Mouse (Mus musculus): ENCODE measurements around the gene Calhm4. TPM values are rescaled to one million over a fixed set of nuclear protein-coding genes. Genes with fewer than 3 reads are reported as not detected.
"Not testable (repeated sequence)": the region's sequence is repeated elsewhere in the genome, so short reads cannot be mapped to it uniquely, and the experiment has no call there.

Gene Calhm4
- polyA plus RNA-seq, 1 experiment from 2014 or later, result not detected

- no peak for ATAC-seq (ENCODE audit: insufficient number of reproducible peaks, low FRiP score, low TSS enrichment, low read depth)
- Histone ChIP-seq H3K27me3 (ENCODE audit: control insufficient read depth, insufficient read depth, low read length) (no peaks in the 10 kb centered on the region), H3K4me1 (ENCODE audit: control insufficient read depth, insufficient read depth, low read length) (peaks cover 9% of the 10 kb centered on the region), H3K4me3 (ENCODE audit: low read depth, low read length) (peak overlapping the region; percentile 84), H3K27ac (replicated peaks; ENCODE audit: low read depth, low read length) (peak overlapping the region; percentile 82), H3K9me3 (ENCODE audit: control insufficient read depth, low read length) (no peaks in the 10 kb centered on the region), H3K4me2 (ENCODE audit: low read depth, severe bottlenecking) (peak overlapping the region; percentile 63), H3K36me3 (ENCODE audit: control insufficient read depth, insufficient read depth, low read length) (no peaks in the 10 kb centered on the region), H3K9ac (ENCODE audit: low read length) (peak overlapping the region; percentile 89)
- peak; percentile 41 for DNase-seq (ENCODE audit: low spot score)
- under 1% methylated on average over 21 of the region's 21 CpGs for WGBS
These were observed 25.3 kb downstream of the Calhm4 start for GRCm38 (mm10) chr10:34018746-34019301.

GRCm38 (mm10) chr10:34013241-34013640 lies 30.9 kb downstream of the Calhm4 start:
- H3K4me3 ChIP-seq (ENCODE audit: low read depth, low read length), result no peak overlapping the region
- no peaks in the 10 kb centered on the region for H3K9me3 ChIP-seq (ENCODE audit: control insufficient read depth, low read length)
- H3K27ac ChIP-seq (replicated peaks; ENCODE audit: low read depth, low read length), result no peak overlapping the region
- WGBS, result 81% methylated on average over 2 of the region's 2 CpGs
- no peak overlapping the region for H3K4me2 ChIP-seq (ENCODE audit: low read depth, severe bottlenecking)
- no peaks in the 10 kb centered on the region for H3K36me3 ChIP-seq (ENCODE audit: control insufficient read depth, insufficient read depth, low read length)
- peaks cover 3% of the 10 kb centered on the region for H3K4me1 ChIP-seq (ENCODE audit: control insufficient read depth, insufficient read depth, low read length)
- no peak for DNase-seq (ENCODE audit: low spot score)
- no peaks in the 10 kb centered on the region for H3K27me3 ChIP-seq (ENCODE audit: control insufficient read depth, insufficient read depth, low read length)
- H3K9ac ChIP-seq (ENCODE audit: low read length), result no peak overlapping the region
- ATAC-seq (ENCODE audit: insufficient number of reproducible peaks, low FRiP score, low TSS enrichment, low read depth), result no peak

GRCm38 (mm10) chr10:34012581-34012980 lies 31.5 kb downstream of the Calhm4 start:
- no peaks in the 10 kb centered on the region for H3K36me3 ChIP-seq (ENCODE audit: control insufficient read depth, insufficient read depth, low read length)
- no peak for DNase-seq (ENCODE audit: low spot score)
- no peak for ATAC-seq (ENCODE audit: insufficient number of reproducible peaks, low FRiP score, low TSS enrichment, low read depth)
- no peak overlapping the region for H3K4me2 ChIP-seq (ENCODE audit: low read depth, severe bottlenecking)
- no peak overlapping the region for H3K9ac ChIP-seq (ENCODE audit: low read length)
- no peaks in the 10 kb centered on the region for H3K27me3 ChIP-seq (ENCODE audit: control insufficient read depth, insufficient read depth, low read length)
- H3K4me3 ChIP-seq (ENCODE audit: low read depth, low read length), result no peak overlapping the region
- WGBS, result 95% methylated on average over 4 of the region's 4 CpGs
- H3K9me3 ChIP-seq (ENCODE audit: control insufficient read depth, low read length), result no peaks in the 10 kb centered on the region
- no peaks in the 10 kb centered on the region for H3K4me1 ChIP-seq (ENCODE audit: control insufficient read depth, insufficient read depth, low read length)
- H3K27ac ChIP-seq (replicated peaks; ENCODE audit: low read depth, low read length), result no peak overlapping the region

- Histone ChIP-seq H3K36me3 (ENCODE audit: control insufficient read depth, insufficient read depth, low read length) (peaks cover 9% of the 10 kb centered on the region; the same call in 1 of the 2 replicates), H3K4me2 (ENCODE audit: low read depth, severe bottlenecking) (no peak overlapping the region), H3K27ac (replicated peaks; ENCODE audit: low read depth, low read length) (no peak overlapping the region), H3K4me1 (ENCODE audit: control insufficient read depth, insufficient read depth, low read length) (no peaks in the 10 kb centered on the region), H3K9me3 (ENCODE audit: control insufficient read depth, low read length) (no peaks in the 10 kb centered on the region), H3K27me3 (ENCODE audit: control insufficient read depth, insufficient read depth, low read length) (no peaks in the 10 kb centered on the region), H3K4me3 (ENCODE audit: low read depth, low read length) (no peak overlapping the region), H3K9ac (ENCODE audit: low read length) (no peak overlapping the region)
- ATAC-seq (ENCODE audit: insufficient number of reproducible peaks, low FRiP score, low TSS enrichment, low read depth) (no peak), DNase-seq (ENCODE audit: low spot score) (no peak)
These were observed 45.7 kb downstream of the Calhm4 start for GRCm38 (mm10) chr10:33998397-33998796.

- not testable (repeated sequence) for H3K9me3 ChIP-seq (ENCODE audit: control insufficient read depth, low read length); H3K27me3 ChIP-seq (ENCODE audit: control insufficient read depth, insufficient read depth, low read length); ATAC-seq (ENCODE audit: insufficient number of reproducible peaks, low FRiP score, low TSS enrichment, low read depth); H3K36me3 ChIP-seq (ENCODE audit: control insufficient read depth, insufficient read depth, low read length); H3K4me2 ChIP-seq (ENCODE audit: low read depth, severe bottlenecking); H3K4me1 ChIP-seq (ENCODE audit: control insufficient read depth, insufficient read depth, low read length); H3K4me3 ChIP-seq (ENCODE audit: low read depth, low read length); DNase-seq (ENCODE audit: low spot score); H3K27ac ChIP-seq (replicated peaks; ENCODE audit: low read depth, low read length); H3K9ac ChIP-seq (ENCODE audit: low read length)
- 92% methylated on average over 6 of the region's 8 CpGs for WGBS
These were observed 47.4 kb downstream of the Calhm4 start for GRCm38 (mm10) chr10:33996686-33997085.

Other genes starting within 250 kb of the Calhm4 start
- gene Sult3a1, start 186.6 kb downstream of the Calhm4 start, polyA plus RNA-seq (2014; fragmentation: Nextera tagmentation; extraction: Ambion mirVana), result not detected in 2 replicates
- gene Rsph4a, start 139.2 kb downstream of the Calhm4 start, polyA plus RNA-seq (2014; fragmentation: Nextera tagmentation; extraction: Ambion mirVana), result not detected in 2 replicates
- gene Zup1, start 93.0 kb downstream of the Calhm4 start, polyA plus RNA-seq (2014; fragmentation: Nextera tagmentation; extraction: Ambion mirVana), result 23.3 and 27.4 TPM in 2 replicates
- gene Rwdd1, start 24.7 kb downstream of the Calhm4 start, polyA plus RNA-seq (2014; fragmentation: Nextera tagmentation; extraction: Ambion mirVana), result 170 and 176 TPM in 2 replicates
- not detected in 2 replicates for gene Trappc3l, start 6.7 kb downstream of the Calhm4 start, polyA plus RNA-seq (2014; fragmentation: Nextera tagmentation; extraction: Ambion mirVana)
- gene Calhm5, start 52.2 kb upstream of the Calhm4 start, polyA plus RNA-seq (2014; fragmentation: Nextera tagmentation; extraction: Ambion mirVana), result 0.07 and 0.08 TPM in 2 replicates
- 0.68 and 0.98 TPM in 2 replicates for gene Calhm6, start 83.7 kb upstream of the Calhm4 start, polyA plus RNA-seq (2014; fragmentation: Nextera tagmentation; extraction: Ambion mirVana)
- 36.0 and 37.4 TPM in 2 replicates for gene Dse, start 163.4 kb upstream of the Calhm4 start, polyA plus RNA-seq (2014; fragmentation: Nextera tagmentation; extraction: Ambion mirVana)
- gene Tspyl1, start 237.9 kb upstream of the Calhm4 start, polyA plus RNA-seq (2014; fragmentation: Nextera tagmentation; extraction: Ambion mirVana), result 55.8 and 60.3 TPM in 2 replicates

Data from limb, embryonic 11.5 days (tissue).